Mouse (Mus musculus): ENCODE measurements around the gene Aen.

Aen gene

GRCm38 (mm10) chr7:78938957-78939602 lies 43.4 kb downstream of the Aen start:
- no peak for DNase-seq (ENCODE audit: low read depth, low spot score)

- no peak for DNase-seq (ENCODE audit: low read depth, low spot score)
Observed at GRCm38 (mm10) chr7:78940971-78941370, 45.3 kb downstream of the Aen start.

GRCm38 (mm10) chr7:78942544-78942943 lies 46.9 kb downstream of the Aen start:
- no peak for DNase-seq (ENCODE audit: low read depth, low spot score)

- no peak for DNase-seq (ENCODE audit: low read depth, low spot score)
Observed at GRCm38 (mm10) chr7:78953886-78954572, 58.4 kb downstream of the Aen start.

GRCm38 (mm10) chr7:78954619-78955018 lies 59.0 kb downstream of the Aen start:
- DNase-seq (ENCODE audit: low read depth, low spot score), result no peak

GRCm38 (mm10) chr7:78955086-78955485 lies 59.4 kb downstream of the Aen start:
- DNase-seq (ENCODE audit: low read depth, low spot score), result no peak

DNA sequence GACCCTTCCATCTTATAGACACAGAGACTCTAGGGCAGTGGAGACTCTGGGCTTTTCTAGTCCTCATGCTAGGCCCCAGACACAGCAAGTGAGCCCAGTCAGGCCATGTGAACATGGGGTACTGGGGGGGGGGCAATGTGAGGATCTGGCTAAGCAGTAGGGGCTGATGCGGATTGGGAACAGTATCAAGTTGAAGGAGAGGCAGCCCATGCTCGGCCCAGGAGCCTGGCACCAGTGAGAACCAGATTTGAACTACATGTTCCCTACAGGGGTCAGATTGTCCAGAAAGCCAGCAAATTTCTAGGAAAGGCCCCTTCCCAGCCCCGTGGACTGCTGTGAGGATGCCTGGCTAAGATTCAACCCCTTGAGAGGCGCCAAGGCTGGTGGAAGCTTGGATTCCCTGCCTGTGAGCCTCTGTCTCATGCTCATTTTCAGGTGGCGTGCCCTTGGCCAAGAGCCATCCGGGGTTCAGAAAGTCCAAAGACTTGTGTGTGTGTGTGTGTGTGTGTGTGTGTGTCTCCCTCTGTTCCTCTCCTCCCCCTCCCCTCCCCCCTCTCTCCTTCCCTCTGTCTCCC lies 62.9 kb downstream of the Aen start:
- DNase-seq (ENCODE audit: low read depth, low spot score), result no peak
